Mouse (Mus musculus) CD4-positive helper T cell, adult 2 months (primary cell): Measurements from ENCODE around the gene Adgra1.

Experiments used
- DNase-seq: peaks from one replicate; pipeline ENCODE4 v3.0.0-alpha.2; 2012; ENCODE audit warnings: low read depth, missing footprints, low spot score

Gene Adgra1

GRCm38 (mm10) chr7:139905661-139906060 is 71.7 kb downstream of the Adgra1 start:
- peak; percentile 64 for DNase-seq

GRCm38 (mm10) chr7:139908176-139908575 is 74.2 kb downstream of the Adgra1 start:
- no peak for DNase-seq

- DNase-seq: no peak
Measured at GRCm38 (mm10) chr7:139909469-139909868, 75.5 kb downstream of the Adgra1 start.

- no peak for DNase-seq
Measured at GRCm38 (mm10) chr7:139910204-139910835, 76.3 kb downstream of the Adgra1 start.

GRCm38 (mm10) chr7:139914141-139915047 is 80.4 kb downstream of the Adgra1 start:
- DNase-seq: peak; percentile 23

- peak; percentile 9 for DNase-seq
Measured at GRCm38 (mm10) chr7:139915646-139916257, 81.8 kb downstream of the Adgra1 start.

GRCm38 (mm10) chr7:139916345-139916744 is 82.4 kb downstream of the Adgra1 start:
- no peak for DNase-seq

GRCm38 (mm10) chr7:139918262-139918661 is 84.3 kb downstream of the Adgra1 start:
- no peak for DNase-seq
